Mouse (Mus musculus): Measurements from ENCODE around the gene Lama1. TPM values are rescaled to one million over a fixed set of nuclear protein-coding genes. Genes with fewer than 3 reads are reported as not detected.
A peak's percentile ranks its signal among the peaks of the same experiment; 100 is the strongest.
"Not testable (repeated sequence)": the region's sequence is repeated elsewhere in the genome, so short reads cannot be mapped to it uniquely, and the experiment has no call there.

Lama1 gene
- polyA plus RNA-seq, 1 experiment = 1.2 TPM

GRCm38 (mm10) chr17:67722055-67722454 is 25.0 kb downstream of the Lama1 start:
- no peak for DNase-seq (ENCODE audit: low spot score)

GRCm38 (mm10) chr17:67722578-67722977 is 25.5 kb downstream of the Lama1 start:
- no peak for DNase-seq (ENCODE audit: low spot score)

- no peak for DNase-seq (ENCODE audit: low spot score)
Observed at GRCm38 (mm10) chr17:67723175-67724067, 26.4 kb downstream of the Lama1 start.

GRCm38 (mm10) chr17:67726601-67727000 is 29.5 kb downstream of the Lama1 start:
- DNase-seq (ENCODE audit: low spot score) = no peak

DNA sequence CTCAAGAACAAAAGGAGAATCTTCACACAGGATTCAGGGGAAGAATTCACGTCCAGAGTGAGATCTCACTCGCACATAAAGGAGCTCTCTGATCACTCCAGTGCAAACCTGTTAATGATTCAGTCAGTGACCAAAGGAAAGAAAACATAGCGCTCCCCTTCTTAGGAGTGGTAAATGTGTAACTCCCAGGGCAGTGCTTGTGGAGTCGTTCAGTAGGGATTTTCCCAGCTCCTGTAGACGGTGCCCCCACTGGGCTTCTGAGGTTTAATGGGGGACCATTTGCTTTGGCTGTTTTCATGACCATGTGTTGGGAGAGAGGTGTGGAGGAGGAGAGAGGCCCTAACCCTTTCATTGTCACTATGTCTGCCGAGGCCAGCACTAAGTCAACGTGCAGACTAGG is 31.7 kb downstream of the Lama1 start:
- DNase-seq (ENCODE audit: low spot score) = no peak

GRCm38 (mm10) chr17:67731096-67731495 is 34.0 kb downstream of the Lama1 start:
- DNase-seq (ENCODE audit: low spot score) = no peak

- no peak for DNase-seq (ENCODE audit: low spot score)
Observed at GRCm38 (mm10) chr17:67731964-67732363, 34.9 kb downstream of the Lama1 start.

GRCm38 (mm10) chr17:67733516-67733915 is 36.5 kb downstream of the Lama1 start:
- DNase-seq (ENCODE audit: low spot score) = no peak

DNA sequence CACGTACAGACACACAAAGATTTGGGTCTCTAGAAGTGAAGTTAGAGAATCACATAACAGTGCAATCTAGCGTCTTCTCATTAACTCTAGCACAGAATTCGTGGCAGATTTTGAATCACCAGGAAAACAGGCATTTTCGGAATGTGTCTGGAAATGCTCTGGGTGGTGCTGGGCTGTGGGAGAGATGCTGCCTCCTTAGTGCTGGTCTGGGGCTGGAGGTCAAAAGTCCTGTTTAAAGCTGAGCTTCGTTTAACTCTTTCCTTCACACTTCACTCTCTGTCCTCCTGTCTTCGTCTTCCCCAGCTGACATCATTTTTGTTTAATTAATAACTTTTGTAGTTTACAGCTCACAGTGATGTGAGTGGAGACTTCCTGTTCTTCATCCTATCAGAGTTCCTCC is 38.7 kb downstream of the Lama1 start:
- no peak for DNase-seq (ENCODE audit: low spot score)

DNA sequence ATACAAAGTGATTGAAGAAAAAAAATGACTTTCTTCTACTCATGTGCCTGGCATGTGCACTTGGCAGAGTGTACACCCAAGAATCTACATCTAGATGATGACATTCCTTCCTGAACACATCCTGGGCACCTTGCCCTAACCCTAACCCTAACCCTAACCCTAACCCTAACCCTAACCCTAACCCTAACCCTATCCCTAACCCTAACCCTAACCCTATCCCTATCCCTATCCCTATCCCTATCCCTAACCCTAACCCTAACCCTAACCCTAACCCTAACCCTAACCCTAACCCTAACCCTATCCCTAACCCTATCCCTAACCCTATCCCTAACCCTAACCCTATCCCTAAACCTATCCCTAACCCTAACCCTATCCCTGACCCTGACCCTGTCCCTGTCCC is 44.2 kb downstream of the Lama1 start:
- DNase-seq (ENCODE audit: low spot score) = not testable (repeated sequence)

GRCm38 (mm10) chr17:67764167-67764871 is 67.3 kb downstream of the Lama1 start:
- DNase-seq (ENCODE audit: low spot score) = no peak

DNA sequence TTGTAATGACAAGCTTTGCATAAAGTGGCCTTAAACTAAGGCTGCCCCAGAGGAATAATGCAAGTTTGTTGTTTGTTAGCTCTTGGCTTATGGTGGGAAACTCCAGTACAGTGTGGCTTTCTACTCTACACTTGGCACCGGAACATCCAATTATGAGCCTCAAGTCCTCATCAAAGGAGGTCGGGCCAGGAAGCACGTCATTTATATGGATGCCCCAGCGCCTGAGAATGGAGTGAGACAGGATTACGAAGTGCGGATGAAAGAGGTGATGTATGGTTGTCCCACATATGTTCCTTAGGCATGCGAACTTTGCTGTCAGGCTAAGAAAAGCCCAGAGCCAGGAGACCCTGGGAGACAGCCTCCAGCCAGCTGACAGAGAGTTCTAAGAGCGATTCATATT is 76.5 kb downstream of the Lama1 start:
- no peak for DNase-seq (ENCODE audit: low spot score)

- DNase-seq (ENCODE audit: low spot score) = no peak
Observed at GRCm38 (mm10) chr17:67776764-67777163, 79.7 kb downstream of the Lama1 start.

DNA sequence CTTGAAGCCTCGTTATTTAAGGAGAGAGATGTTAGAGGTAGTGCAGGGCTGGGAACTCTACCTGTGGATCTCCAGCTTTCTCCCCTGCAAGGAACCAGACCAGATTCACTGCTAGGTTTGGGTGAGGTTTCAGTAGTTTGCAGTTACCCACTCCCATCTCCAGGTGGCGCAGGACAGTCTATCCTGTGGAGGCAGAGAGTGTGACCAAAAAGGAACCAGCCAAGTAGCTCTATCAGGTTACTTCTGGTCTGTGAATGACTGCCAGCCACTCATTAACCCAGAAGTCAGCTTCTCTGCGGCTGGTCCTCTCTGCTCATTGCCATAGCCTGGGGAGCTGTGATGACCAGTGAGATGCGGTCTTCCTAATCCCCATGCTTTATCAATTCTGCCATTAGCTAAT is 82.8 kb downstream of the Lama1 start:
- DNase-seq (ENCODE audit: low spot score) = no peak

GRCm38 (mm10) chr17:67791091-67791490 is 94.0 kb downstream of the Lama1 start:
- DNase-seq (ENCODE audit: low spot score) = no peak

DNA sequence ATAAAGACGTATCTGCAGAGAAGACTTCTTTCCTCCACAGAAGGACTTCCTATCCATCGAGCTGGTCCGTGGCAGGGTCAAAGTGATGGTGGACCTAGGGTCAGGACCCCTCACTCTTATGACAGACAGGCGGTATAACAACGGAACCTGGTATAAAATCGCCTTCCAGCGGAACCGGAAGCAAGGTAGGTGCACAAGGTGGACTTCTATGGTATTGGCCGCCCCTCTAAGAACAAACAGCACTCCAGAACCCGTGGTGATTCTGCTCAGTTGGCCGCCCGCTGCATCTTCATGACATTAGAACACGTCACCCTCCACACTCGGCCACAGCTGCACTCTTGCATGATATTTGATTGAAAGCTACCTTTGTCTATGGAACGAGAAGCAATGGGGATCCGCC is 112.1 kb downstream of the Lama1 start:
- no peak for DNase-seq (ENCODE audit: low spot score)

- DNase-seq (ENCODE audit: low spot score) = no peak
Observed at GRCm38 (mm10) chr17:67813666-67814065, 116.6 kb downstream of the Lama1 start.

- DNase-seq (ENCODE audit: low spot score) = no peak
Observed at GRCm38 (mm10) chr17:67815720-67816119, 118.7 kb downstream of the Lama1 start.

DNA sequence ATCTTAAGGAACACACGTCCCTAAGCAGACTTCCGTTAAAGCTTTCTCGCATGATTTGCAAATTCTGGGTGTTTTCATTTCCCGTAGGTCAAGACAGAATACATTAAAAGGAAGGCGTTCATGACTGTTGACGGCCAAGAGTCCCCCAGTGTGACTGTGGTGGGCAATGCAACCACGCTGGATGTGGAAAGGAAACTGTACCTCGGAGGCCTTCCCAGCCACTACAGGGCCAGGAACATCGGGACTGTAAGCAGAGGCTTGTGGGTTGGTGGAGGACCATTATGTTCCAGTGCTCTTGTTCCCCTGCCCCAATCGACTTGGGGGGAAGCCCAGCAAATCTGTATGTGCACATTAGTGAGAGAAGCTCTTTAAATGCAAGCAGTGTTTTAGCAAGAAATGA is 119.9 kb downstream of the Lama1 start:
- no peak for DNase-seq (ENCODE audit: low spot score)

DNA sequence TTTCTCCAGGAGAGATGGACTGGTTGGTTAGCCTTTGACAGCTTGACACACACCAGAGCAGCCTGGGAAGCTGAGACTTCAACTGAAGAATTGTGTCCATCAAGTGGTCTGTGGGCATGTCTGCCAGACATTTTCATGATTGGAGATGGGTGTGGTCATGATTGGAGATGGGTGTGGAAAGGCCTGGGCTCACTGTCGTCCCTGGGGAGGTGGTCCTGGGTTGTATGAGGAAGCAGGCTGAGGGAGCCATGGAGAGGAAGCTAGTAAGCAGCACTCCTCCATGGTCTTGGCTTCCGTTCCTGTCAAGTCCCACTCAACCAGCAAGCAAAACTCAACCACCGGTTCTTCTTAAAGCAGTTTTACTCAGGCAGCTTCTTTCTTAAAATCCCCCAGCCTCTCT is 130.4 kb downstream of the Lama1 start:
- no peak for DNase-seq (ENCODE audit: low spot score)

DNA sequence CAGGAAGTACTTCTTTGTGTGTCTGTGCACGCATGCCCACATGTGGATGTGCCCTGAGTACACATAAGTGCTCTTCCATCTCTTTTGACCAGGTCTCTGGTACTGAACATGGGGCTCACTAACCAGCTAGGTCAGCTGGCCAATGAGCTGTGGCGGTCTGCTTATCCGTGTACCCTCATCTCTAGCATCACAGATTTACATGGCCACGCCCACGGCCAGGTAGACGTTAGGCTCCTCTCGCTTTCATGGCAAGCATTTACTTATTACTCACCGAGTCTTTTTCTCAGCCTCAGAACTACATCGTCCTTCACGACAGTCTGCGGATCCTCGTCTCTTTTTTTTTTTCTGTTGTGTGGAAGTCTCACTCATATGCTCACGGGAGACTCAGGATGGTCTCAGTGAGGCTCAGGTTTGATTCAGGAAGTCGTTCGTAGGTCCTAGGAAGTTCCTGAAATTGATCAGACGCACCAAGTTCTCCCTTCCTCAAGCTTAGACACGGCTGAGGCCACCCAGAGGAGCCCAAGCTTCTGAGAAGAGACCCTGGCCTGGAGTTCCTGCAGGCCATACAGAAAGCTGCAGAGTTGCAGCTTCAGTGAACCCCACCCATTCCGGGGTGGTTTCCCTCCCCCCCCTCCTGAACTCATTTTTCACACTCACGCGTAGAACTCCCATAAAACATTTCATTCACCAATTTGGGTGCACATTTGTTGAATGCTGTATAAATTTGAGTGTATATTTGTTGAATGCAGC is 139.3 kb downstream of the Lama1 start:
- no peak for DNase-seq (ENCODE audit: low spot score)

GRCm38 (mm10) chr17:67837351-67838090 is 140.5 kb downstream of the Lama1 start:
- DNase-seq (ENCODE audit: low spot score) = peak; percentile 40
